Mouse (Mus musculus) kidney, adult 2 months (tissue): ENCODE measurements around the gene Adamts14.

Experiments used
- CTCF ChIP-seq: fragments of 200-500 bp; conservative IDR thresholded peaks from 2 replicates; pipeline ENCODE4 v1.5.1; 2011; ENCODE audit warnings: low read depth, mild to moderate bottlenecking, control low read depth, low read length, moderate library complexity, mixed read lengths; ENCODE audit not compliant: insufficient read depth, insufficient read length
- POLR2A ChIP-seq: fragments of 200-500 bp; IDR thresholded peaks from one replicate; pipeline ENCODE4 v1.6.1; 2011; ENCODE audit warnings: low read depth, low read length, control low read depth

- TF ChIP-seq POLR2A (no peak), CTCF (no peak)
Observed at GRCm38 (mm10) chr10:61254761-61255160, 18.5 kb downstream of the Adamts14 start.
